Mouse (Mus musculus) gonadal fat pad, adult 2 months (tissue): ENCODE measurements around the gene Nlrp3. TPM values are rescaled to one million over a fixed set of nuclear protein-coding genes. Genes with fewer than 3 reads are reported as not detected.

Experiments used
- DNase-seq: peaks from one replicate; pipeline ENCODE4 v3.0.0-alpha.2; 2012; ENCODE audit warnings: low read depth
- polyA plus RNA-seq: library from polyadenylated mRNA; depleted of rRNA; stranded (reverse); fragments of >200 nt; gene quantifications from 2 replicates; pipeline ENCODE4 v1.2.3, GENCODE M21; 2012; rRNA removed

Nlrp3 gene
- polyA plus RNA-seq: 0.50 and 0.57 TPM in 2 replicates

- no peak for DNase-seq
Observed at GRCm38 (mm10) chr11:59541324-59541723, at the start of gene Nlrp3. Nlrp3 (plus strand) TSS chr11:59541568.

DNA sequence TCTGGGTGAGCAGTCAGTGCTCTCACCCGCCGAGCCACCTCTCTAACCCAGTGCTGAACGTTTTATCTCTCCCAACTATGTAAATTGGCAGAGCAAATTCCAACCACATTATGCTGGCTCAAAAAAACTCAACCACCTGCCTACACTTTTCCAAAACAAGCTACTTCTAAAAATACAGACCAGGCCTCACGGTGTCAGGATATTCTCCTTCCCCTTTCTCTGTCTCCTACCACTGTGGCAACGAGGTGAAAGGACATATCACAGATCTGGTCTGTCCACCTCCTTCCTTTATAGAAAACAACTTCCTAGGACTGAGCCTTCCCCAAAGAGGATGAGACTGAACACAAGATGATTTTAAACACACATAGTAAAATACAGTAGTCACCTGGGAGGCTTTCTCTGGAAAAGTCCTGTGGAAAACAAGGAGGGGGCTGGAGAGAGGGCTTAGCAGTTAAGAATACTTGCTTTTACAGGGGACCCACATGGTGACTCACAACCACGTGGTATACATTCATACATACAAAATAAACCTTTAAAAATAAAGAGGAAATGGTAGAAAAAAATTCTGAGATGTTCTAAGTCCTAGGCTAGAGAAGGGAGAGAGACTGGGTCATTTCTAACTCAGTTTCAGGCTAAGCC lies 44.6 kb upstream of the Nlrp3 start:
- no peak for DNase-seq

GRCm38 (mm10) chr11:59497747-59498146 lies 43.6 kb upstream of the Nlrp3 start:
- no peak for DNase-seq

DNA sequence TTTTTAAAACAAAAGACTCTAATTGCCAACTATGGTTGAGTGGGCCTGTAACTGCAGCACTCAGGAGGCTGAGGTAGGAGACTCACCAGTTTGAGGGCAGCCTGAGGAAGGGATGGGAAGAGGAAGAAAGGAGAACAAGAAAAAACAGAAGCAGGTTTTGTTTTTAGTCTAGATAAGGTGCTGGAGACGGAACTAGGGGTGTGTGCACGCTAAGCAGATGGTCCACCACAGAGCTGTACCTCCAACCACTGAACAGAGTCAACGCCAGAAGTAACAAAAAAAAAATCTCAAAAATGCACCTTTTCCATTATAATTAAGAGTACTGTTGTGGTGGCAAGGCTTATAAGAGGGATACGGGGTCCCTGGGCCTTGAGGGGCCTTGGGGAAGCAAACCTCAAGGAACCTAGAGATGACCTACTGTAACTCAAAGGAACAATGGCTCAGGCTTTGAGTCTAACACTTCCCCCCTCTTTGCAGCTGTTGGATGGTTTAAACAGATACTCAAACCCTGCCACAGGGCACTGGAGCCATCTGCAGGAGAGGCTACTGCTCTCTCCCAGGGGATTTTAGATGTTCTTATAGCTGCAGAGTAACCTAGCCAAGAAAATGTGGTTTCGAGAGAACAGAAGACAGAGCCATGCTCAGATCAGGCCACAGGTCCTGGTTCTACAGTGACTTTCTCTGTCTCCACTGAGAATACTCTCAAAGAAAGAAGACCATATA lies 39.2 kb upstream of the Nlrp3 start:
- no peak for DNase-seq

GRCm38 (mm10) chr11:59505351-59505838 lies 36.0 kb upstream of the Nlrp3 start:
- no peak for DNase-seq

DNA sequence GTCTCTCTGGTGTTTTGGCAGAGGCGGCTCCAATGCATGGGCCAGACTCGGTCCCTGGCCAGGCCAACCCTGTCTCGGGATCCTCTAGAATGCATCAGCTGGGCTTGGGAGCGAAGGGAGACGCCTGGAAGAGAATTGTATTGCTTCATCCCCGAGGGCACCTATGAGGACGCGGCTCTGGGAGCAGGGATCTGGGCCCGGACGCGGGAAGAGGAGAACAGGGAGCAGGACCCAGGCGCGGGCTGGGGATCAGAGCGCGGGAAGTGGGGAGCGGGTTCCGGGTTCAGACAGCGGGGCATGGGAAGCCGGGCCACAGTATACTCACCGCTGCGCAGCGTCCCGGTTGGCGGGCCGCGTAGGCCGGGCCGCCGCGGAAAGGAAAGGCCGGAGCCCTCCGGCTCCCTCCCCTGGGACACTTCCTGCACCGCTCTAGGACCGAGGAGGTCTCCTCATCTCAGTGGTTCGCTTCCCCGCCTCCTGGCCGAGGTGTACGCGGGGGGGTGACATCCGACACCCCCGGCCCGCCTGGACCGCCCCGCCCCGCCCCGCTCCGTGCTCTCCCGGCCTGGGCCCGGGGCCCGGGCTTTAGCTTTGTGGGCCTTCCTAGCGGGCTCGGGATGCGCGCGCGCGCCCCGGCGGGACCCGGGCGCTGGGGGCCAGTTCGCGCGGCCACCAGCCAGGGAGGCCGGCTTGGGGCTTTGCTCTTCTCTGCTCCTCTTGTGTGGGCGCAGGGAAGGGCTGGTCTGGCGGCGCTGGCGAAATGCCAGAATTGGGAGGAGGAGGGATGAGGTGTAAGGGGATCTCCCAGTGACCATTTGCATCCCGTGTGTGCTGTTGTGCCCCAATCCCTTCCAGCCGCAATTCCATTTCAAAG lies 35.3 kb upstream of the Nlrp3 start:
- DNase-seq: no peak

DNA sequence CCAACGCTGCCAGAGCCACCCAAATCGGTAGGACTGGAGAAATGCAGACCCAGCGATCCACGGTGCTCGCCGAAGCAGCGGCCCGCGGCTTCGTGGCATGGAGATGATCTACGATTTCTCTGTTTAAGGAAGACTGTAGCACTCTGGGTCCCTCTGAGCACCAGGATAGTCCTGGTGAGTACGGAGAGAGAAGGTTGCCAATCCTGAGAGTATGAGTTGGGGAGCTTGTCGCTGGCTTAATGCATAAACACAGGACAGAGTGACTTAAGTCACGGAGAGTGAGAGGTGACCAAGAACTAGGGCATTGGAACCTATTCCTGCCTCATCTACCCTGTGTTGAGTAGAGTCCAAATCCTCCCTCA lies 34.7 kb upstream of the Nlrp3 start:
- DNase-seq: no peak

- DNase-seq: no peak
Observed at GRCm38 (mm10) chr11:59511558-59511957, 29.8 kb upstream of the Nlrp3 start.

- DNase-seq: no peak
Observed at GRCm38 (mm10) chr11:59512733-59513132, 28.6 kb upstream of the Nlrp3 start.

GRCm38 (mm10) chr11:59513556-59513955 lies 27.8 kb upstream of the Nlrp3 start:
- DNase-seq: no peak

- DNase-seq: no peak
Observed at GRCm38 (mm10) chr11:59514381-59514780, 27.0 kb upstream of the Nlrp3 start.

- DNase-seq: no peak
Observed at GRCm38 (mm10) chr11:59514789-59515188, 26.6 kb upstream of the Nlrp3 start.

GRCm38 (mm10) chr11:59517441-59517840 lies 23.9 kb upstream of the Nlrp3 start:
- DNase-seq: no peak

DNA sequence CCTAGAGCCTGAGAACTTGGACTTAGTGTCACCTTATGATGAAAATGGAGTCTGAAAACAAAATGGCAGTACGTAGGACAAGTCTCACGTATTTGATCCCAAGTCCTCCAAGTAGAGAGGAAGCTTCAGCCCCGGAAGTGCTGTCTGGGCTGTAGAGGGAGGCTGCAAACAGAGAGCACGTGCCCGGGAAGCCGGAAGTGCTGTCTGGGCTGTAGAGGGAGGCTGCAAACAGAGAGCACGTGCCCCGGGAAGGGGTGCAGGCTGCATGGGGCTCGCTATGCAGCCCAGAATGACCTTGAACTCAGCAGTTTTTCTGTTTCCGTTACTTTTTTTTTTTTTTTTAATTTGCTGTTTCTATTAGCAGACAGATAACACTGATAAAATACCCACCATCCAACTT lies 23.1 kb upstream of the Nlrp3 start:
- no peak for DNase-seq

GRCm38 (mm10) chr11:59519741-59520495 lies 21.4 kb upstream of the Nlrp3 start:
- no peak for DNase-seq

GRCm38 (mm10) chr11:59524150-59524549 lies 17.2 kb upstream of the Nlrp3 start:
- DNase-seq: no peak

DNA sequence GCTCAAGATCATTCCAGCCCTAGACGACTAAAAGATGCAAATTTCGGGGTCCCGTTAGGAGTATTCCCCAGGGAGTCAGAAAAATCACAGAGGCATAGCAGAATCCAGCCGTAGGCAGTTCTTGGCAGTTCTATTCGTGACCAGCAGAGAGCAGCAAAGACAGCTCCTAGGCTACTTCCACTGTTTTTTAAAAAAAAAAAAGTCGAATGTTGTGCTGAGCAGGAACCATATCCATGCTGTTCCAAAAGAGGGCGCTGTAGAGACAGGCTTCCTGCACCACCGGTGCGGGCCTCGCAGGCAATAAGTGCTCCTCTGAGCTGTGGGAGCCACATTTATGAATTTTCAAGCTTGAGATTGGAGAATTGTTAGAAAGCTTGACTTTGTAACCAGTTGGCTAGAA lies 16.1 kb upstream of the Nlrp3 start:
- no peak for DNase-seq

DNA sequence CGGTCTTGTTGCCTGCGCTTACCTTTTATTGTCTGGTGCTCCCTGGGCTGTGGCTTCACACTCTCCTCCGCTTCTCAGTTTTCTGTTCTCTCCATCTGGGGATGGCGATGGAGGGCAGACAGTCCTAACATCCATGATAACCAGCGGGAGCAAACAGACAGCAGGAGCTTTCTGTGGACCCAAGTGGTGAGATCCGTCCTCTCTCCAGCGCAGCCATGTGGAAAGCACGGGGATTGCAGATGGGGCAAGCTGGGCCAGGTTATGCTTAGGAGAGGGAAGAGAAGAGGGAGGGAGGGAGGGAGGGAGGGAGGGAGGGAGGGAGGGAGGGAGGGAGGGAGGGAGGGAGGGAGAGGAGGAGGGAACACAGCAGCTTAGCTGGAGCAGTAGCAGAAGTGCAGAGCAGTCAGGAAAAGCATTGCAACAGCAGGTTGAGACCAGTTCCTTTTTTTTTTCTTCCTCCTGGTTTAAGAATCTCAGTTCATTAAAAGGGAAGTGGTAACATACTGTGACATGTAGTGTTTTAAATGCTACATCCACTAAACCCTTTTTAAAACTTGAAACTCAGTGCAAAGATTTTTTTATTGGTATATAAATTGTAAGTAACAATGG lies 14.8 kb upstream of the Nlrp3 start, which contains the start of gene Zkscan17:
Gene Zkscan17 (minus strand): TSS at position 280 of the 609 bp plus-strand sequence.
- no peak for DNase-seq

DNA sequence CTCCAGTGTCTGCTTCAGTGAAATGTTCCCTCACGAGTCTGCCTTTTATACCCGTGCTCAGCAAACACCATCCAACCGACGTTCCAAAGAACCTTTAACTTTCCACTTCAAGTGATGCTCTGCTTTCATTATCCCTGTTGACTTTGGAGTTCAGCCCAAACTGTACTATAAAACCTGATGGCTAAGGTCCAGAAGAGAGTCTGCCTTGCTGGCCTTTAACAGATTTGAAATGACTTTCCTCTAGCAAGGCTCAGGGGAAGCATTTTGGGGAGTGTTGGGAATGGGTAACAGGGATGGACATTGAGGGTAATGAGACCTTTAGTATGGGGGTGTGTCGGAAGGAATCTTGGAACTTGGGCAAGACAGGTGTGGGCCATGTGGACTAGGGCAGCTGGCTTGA lies 11.1 kb upstream of the Nlrp3 start:
- no peak for DNase-seq

- DNase-seq: no peak
Observed at GRCm38 (mm10) chr11:59530870-59531535, 10.4 kb upstream of the Nlrp3 start.

GRCm38 (mm10) chr11:59531562-59531961 lies 9.8 kb upstream of the Nlrp3 start:
- DNase-seq: no peak
